In the genomic region with DNA sequence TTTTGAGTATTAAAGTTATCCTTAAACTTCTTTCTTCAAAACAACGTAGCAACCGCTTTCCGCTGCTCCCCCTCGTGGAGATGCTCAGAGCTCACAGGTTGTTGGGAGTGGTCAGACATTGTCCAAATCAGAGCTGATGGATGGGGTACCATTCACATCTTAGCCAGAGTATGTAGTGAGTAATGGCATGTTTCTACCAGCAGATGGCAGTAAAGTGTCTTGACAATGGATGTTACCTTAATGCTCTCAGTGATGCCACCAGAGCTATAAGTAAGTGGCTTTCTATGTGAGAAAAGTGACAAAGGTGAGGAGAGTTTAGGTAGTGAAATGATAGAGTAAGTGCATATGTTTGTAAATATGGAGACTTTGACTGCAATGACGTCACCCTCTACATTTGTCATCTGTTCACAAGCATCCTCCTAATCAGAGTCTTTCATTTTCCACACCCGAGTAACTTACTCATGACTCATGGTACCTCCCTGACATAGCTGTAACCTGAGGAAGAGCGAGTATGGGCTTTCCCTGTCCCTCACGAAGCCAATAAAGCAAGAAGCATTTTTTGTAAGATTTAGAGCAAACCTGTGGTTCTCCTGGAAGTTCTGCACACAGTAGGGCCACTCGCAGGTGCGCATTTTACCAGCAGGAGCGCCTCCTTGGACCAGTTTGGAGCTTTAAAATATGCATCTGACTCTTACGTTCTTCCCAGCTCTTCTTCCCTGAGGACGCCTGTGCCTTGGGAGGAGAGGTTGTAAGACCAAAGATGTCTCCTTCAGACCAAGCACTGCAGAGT, we compare ENCODE assay signal across 7 mouse cellular contexts.
A peak's percentile ranks its signal among the peaks of the same experiment; 100 is the strongest.
DNase-seq lines count a peak whose midpoint lies in the region; ATAC-seq and TF ChIP-seq lines count a peak whose summit lies in the region.

No protein-coding gene starts in this region.

- H3K4me3 ChIP-seq in testis, adult 2 months (ENCODE audit: control insufficient read depth, low read depth, low read length): no peak overlapping the region

- H3K27ac ChIP-seq in testis, adult 2 months (ENCODE audit: control insufficient read depth, insufficient read depth, low read depth, low read length): no peak overlapping the region

- DNase-seq in testis, postnatal 14 days (ENCODE audit: low spot score): no peak
- peak; percentile 29 to 31 for DNase-seq in cerebellum, adult 18-20 months
- peak; percentile 49 to 89 for DNase-seq in frontal cortex, adult 2 months (ENCODE audit: extremely low spot score in 1 of 2, low spot score in 1 of 2)
- peak; percentile 40 to 50 for DNase-seq in kidney, postnatal 4 days
- DNase-seq in telencephalon, adult 2 months (ENCODE audit: low read depth, low spot score): peak; percentile 60

- TF ChIP-seq CTCF in testis, adult 2 months (IDR thresholded peaks at IDR 0.05; ENCODE audit: control insufficient read depth, insufficient read depth, insufficient replicate concordance, low read depth, low read length): peak; percentile 30; the same call in 1 of the 2 replicates

- ATAC-seq in megakaryocyte progenitor cell, adult 5-6 weeks (replicated peaks; ENCODE audit: poor library complexity): peak; percentile 94

- H3K36me3 ChIP-seq in testis, adult 2 months (ENCODE audit: control insufficient read depth, insufficient read depth, low read length): no peaks in the 10 kb centered on the region

- no peaks in the 10 kb centered on the region for H3K4me1 ChIP-seq in testis, adult 2 months (ENCODE audit: control insufficient read depth, insufficient read depth, low read length)

- H3K27me3 ChIP-seq in testis, adult 2 months (ENCODE audit: control insufficient read depth, insufficient read depth, low read length): no peaks in the 10 kb centered on the region

- no peak for TF ChIP-seq POLR2A in testis, adult 2 months (IDR thresholded peaks at IDR 0.05; ENCODE audit: control insufficient read depth, low read depth, low read length)
